Mouse (Mus musculus) testis, adult 10 weeks (tissue): Measurements from ENCODE around the gene Gm2916. TPM values are rescaled to one million over a fixed set of nuclear protein-coding genes. Genes with fewer than 3 reads are reported as not detected.

Experiments used
- polyA plus RNA-seq: library from polyadenylated mRNA; stranded (reverse); fragments of 350-450 nt; fragmentation: Illumina TruSeq; extraction: RNeasy Lipid Tissue Mini Kit (QIAGEN cat#74804); gene quantifications from one replicate; pipeline ENCODE4 v1.2.3, GENCODE M21; 2014; ENCODE audit warnings: low read depth, low replicate concordance

The Gm2916 gene
- 54.9 TPM for polyA plus RNA-seq

DNA sequence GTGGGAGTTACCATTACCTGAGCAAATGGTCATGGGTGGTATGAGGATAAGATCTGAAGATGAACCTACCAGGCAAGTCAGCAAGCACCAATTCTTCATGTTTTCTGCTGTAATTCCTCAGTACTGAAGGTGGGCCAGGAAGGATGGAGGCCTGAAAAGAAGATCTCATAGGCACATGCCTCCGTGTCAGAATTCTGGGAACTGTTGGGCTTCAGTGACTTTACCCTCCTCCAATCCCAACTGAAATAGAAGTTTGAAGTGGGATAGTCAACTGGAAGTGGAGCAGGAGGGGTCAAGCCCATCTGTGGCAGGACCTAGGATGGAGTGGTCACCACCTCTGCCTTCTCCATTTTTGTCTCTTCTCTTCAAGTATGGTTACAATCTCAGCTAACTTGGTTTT, at the start of gene Gm2916:
TSS of gene Gm2916 (plus strand) at position 301 of the 400 bp plus-strand sequence.

GRCm38 (mm10) chr14:3845945-3846344, 38.0 kb upstream of the Gm2916 start, which contains the start of gene Gm3033:
Gene Gm3033, plus strand, starts transcription at chr14:3846245.

DNA sequence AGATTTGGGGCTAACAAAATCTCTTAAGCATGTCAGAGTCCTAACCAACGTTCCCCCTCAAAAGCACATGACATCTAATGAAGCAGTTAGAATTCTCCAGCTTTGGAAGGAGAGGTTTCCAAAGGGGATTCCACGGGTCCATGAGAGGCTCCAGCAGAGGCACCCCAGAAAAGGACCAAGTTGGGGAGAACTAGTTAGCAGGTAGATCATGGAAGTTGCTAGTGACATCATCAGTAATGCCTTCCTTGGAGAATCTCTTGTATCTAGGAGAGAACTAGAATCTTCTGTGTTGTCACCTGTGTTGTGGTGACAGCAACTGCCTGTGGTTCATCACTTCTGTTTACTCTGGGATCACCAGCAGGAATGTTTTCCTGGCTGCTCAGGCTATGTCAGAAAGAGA, 47.5 kb downstream of the Gm2916 start, which contains the start of gene Gm3029:
TSS of gene Gm3029 (plus strand) at position 301 of the 400 bp plus-strand sequence.

DNA sequence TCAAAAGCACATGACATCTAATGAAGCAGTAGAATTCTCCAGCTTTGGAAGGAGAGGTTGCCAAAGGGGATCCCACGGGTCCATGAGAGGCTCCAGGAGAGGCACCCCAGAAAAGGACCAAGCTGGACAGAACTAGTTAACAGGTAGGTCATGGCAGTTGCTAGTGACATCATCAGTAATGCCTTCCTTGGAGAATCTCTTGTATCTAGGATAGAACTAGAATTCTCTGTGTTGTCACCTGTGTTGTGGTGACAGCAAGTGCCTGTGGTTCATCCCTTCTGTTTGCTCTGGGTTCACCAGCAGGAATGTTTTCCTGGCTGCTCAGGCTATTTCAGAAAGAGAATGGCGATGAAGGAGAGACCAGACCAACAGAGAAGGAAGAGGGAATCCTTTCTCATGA, 79.3 kb downstream of the Gm2916 start, which contains the start of gene Gm3095:
TSS of gene Gm3095 (plus strand) at position 301 of the 400 bp plus-strand sequence.

Other genes starting within 250 kb of the Gm2916 start
- 45.4 TPM for gene Gm3012, start 249.7 kb upstream of the Gm2916 start, polyA plus RNA-seq
- 3.9 TPM for gene Gm3020, start 232.1 kb upstream of the Gm2916 start, polyA plus RNA-seq
- gene Gm3043, start 195.4 kb upstream of the Gm2916 start, polyA plus RNA-seq: 0.59 TPM
- gene Gm3002, start 74.1 kb upstream of the Gm2916 start, polyA plus RNA-seq: 4.3 TPM
- gene Gm3033, start 37.9 kb upstream of the Gm2916 start, polyA plus RNA-seq: 0.18 TPM
- 88.6 TPM for gene Gm3029, start 47.6 kb downstream of the Gm2916 start, polyA plus RNA-seq
- 7.0 TPM for gene Gm3095, start 79.4 kb downstream of the Gm2916 start, polyA plus RNA-seq
- 4.0 TPM for gene Gm3099, start 114.2 kb downstream of the Gm2916 start, polyA plus RNA-seq
- 2.7 TPM for gene Gm5796, start 139.8 kb downstream of the Gm2916 start, polyA plus RNA-seq
- 4.7 TPM for gene Gm3115, start 199.9 kb downstream of the Gm2916 start, polyA plus RNA-seq
- gene Gm8108, start 226.4 kb downstream of the Gm2916 start, polyA plus RNA-seq: 6.8 TPM